Comparison of ENCODE assay signal across 20 mouse cellular contexts in the genomic region with DNA sequence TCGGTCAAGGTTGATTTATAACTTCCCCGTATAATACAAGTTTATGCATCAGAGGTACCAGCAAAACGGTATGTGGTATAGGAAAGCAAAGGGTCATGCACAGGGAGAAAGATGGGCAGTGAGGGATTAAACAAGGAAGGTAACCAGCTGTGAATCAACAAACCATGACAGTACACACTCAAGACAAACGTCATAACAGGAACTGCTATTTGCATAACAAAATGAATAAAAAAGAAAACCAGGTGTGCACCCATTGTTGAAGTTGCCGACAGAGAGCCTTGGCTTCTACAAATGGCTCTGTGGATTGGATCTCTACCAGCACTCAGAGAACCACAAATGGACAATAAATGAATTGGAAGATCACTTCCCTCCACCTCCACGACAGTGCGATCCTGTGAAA.
DNase-seq lines count a peak whose midpoint lies in the region; TF ChIP-seq lines count a peak whose summit lies in the region.
"Had no signal": no experiment of that assay in that cellular context is flagged by ENCODE, and none has a peak within 500 bp of the region (broad histone marks: within the 10 kb centered on the region; RNA-seq: fewer than 3 reads in every experiment).

No protein-coding gene starts in this region.

- no peaks in the 10 kb centered on the region for H3K9me3 ChIP-seq in CH12.LX (replicated peaks; ENCODE audit: low read length)

- DNase-seq in A20 (ENCODE audit: low read depth, low spot score): peak; percentile 59
- DNase-seq in CH12.LX (ENCODE audit: extremely low read depth): peak; percentile 54
- peak; percentile 21 for DNase-seq in R1 (ENCODE audit: low read depth, low spot score)
- DNase-seq in gastrocnemius, adult 8-10 months (ENCODE audit: low spot score in 2 of 2): no peak
- no peak for DNase-seq in heart, adult 8-10 months (ENCODE audit: low spot score)
- DNase-seq in heart, adult 9 months (ENCODE audit: low spot score in 2 of 2): no peak
- DNase-seq: adrenal gland, adult 2 months; adrenal gland, adult 8-10 months; adrenal gland, postnatal 10 days; adrenal gland, postnatal 14 days; adrenal gland, postnatal 25 days; B cell, adult 2 months; cerebellum, adult 11 months; cerebellum, adult 11-12 months; cerebellum, adult 18-20 months; cerebellum, adult 2 months; cerebellum, adult 8-10 months; cerebellum, adult 9-10 months had no signal

- TF ChIP-seq RAD21 in CH12.LX (IDR thresholded peaks at IDR 0.05; ENCODE audit: low read depth, low read length): no peak

- peak; percentile 81 for TF ChIP-seq EP300 in CH12.LX (IDR thresholded peaks at IDR 0.05; ENCODE audit: low read length)

- H3K4me3 ChIP-seq in CH12.LX (replicated peaks in 1 of 3; ENCODE audit: low read depth in 2 of 3, low read length in 2 of 3, poor library complexity in 1 of 3): no peak overlapping the region

- H3K27me3 ChIP-seq in CH12.LX (replicated peaks): no peaks in the 10 kb centered on the region
- H3K27me3 ChIP-seq: Patski had no signal

- H3K27ac ChIP-seq in CH12.LX (ENCODE audit: insufficient read depth, low read depth): no peak overlapping the region

- H3K36me3 ChIP-seq in CH12.LX (replicated peaks in 1 of 2; ENCODE audit: control insufficient read depth in 1 of 2, insufficient read depth in 1 of 2, low read length in 1 of 2): no peaks in the 10 kb centered on the region
- H3K36me3 ChIP-seq: G1E had no signal

- H3K4me2 ChIP-seq in CH12.LX (ENCODE audit: insufficient read depth, low read depth, poor library complexity, severe bottlenecking): peak overlapping the region; percentile 45; the same call in 1 of the 2 replicates

- H3K9ac ChIP-seq in CH12.LX (ENCODE audit: insufficient read depth, low read depth): no peak overlapping the region

- dilution Hi-C loops in CH12.LX (cut with MboI; ENCODE audit: extremely low pct_ligation_motif_present, extremely low pct_unique_long_range_greater_than_20kb, low sequenced_read_pairs): no loop called here

- H3K4me1 ChIP-seq in CH12.LX (ENCODE audit: control insufficient read depth in 1 of 2, insufficient read depth in 2 of 2): peaks cover 0 to 13% of the 10 kb centered on the region in 2 experiments; a peak in 2 of 4 replicates

- no peaks in the 10 kb centered on the region for H3K79me2 ChIP-seq in CH12.LX (replicated peaks; ENCODE audit: control insufficient read depth, extremely low read depth, insufficient read depth, poor library complexity, severe bottlenecking)

- in situ Hi-C loops in CH12.LX (cut with MboI; ENCODE audit: low pct_ligation_motif_present, low pct_unique_long_range_greater_than_20kb, low sequenced_read_pairs): no loop called here

- TF ChIP-seq CTCF in CH12.LX (conservative IDR thresholded peaks at IDR 0.05 in 1 of 2, IDR thresholded peaks at IDR 0.05 in 1 of 2; ENCODE audit: low read depth in 2 of 2, low read length in 2 of 2): no peak

- no peak for TF ChIP-seq POLR2A in CH12.LX (IDR thresholded peaks at IDR 0.05; ENCODE audit: low read depth, low read length)

TF ChIP-seq in CH12.LX, 34 proteins besides CTCF, POLR2A, EP300 and RAD21:
- no peak for TF ChIP-seq TBP (conservative IDR thresholded peaks at IDR 0.05; ENCODE audit: low read depth, low read length)
- TF ChIP-seq ZKSCAN1 (IDR thresholded peaks at IDR 0.05; ENCODE audit: borderline replicate concordance, low read depth, low read length): no peak
- peak; percentile 55 for TF ChIP-seq IRF4 (IDR thresholded peaks at IDR 0.05; ENCODE audit: low read depth, low read length)
- TF ChIP-seq JUN (IDR thresholded peaks at IDR 0.05; ENCODE audit: insufficient read depth, low read depth, low read length): peak; percentile 36
- peak; percentile 51 for TF ChIP-seq ETS1 (conservative IDR thresholded peaks at IDR 0.05; ENCODE audit: low read depth, low read length)
- TF ChIP-seq NRF1 (IDR thresholded peaks at IDR 0.05; ENCODE audit: low read depth, low read length): no peak
- peak; percentile 67; the same call in 1 of the 2 replicates for TF ChIP-seq TCF12 (IDR thresholded peaks at IDR 0.05; ENCODE audit: low read depth, low read length)
- peak; percentile 33; the same call in 1 of the 2 replicates for TF ChIP-seq BHLHE40 (IDR thresholded peaks at IDR 0.05; ENCODE audit: low read depth, low read length)
- TF ChIP-seq GABPA (IDR thresholded peaks at IDR 0.05; ENCODE audit: insufficient replicate concordance, low read depth, low read length): no peak
- no peak for TF ChIP-seq MYC (IDR thresholded peaks at IDR 0.05; ENCODE audit: low read depth, low read length)
- TF ChIP-seq NELFE (IDR thresholded peaks at IDR 0.05; ENCODE audit: low read depth, low read length): no peak
- peak; percentile 68; the same call in 1 of the 2 replicates for TF ChIP-seq JUND (conservative IDR thresholded peaks at IDR 0.05; ENCODE audit: low read depth, low read length)

Comparison
In these comparisons a context has a peak if more than half of its experiments do, and no peak if none do; other contexts are left out.
1. DNase-seq: peak in A20 (single experiment), CH12.LX (single experiment) and R1 (single experiment); none in gastrocnemius, adult 8-10 months (0 of 2), heart, adult 8-10 months (single experiment) and heart, adult 9 months (0 of 2).